Mouse (Mus musculus): ENCODE results near the gene Pls1.

Gene Pls1

DNA sequence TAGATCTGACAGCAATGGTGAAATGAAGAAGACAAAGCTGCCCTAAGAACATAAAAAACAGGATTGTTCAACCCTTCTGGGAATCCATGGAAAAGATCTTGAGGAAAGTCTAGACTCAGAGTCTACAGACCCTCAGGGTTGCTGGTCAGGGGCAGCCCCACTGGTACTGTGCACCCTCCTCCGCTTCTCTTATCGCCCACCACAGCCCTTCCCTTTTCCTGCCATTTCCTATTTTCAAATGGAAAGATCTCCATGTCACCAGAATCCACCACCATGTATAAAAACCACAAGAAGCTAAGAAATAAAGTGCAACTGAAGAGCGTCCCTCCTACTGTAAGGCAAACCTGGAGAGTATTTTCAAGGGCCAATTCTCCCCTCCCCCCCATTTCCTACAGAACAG is 41.3 kb downstream of the Pls1 start:
- DNase-seq (ENCODE audit: low read depth), result no peak

DNA sequence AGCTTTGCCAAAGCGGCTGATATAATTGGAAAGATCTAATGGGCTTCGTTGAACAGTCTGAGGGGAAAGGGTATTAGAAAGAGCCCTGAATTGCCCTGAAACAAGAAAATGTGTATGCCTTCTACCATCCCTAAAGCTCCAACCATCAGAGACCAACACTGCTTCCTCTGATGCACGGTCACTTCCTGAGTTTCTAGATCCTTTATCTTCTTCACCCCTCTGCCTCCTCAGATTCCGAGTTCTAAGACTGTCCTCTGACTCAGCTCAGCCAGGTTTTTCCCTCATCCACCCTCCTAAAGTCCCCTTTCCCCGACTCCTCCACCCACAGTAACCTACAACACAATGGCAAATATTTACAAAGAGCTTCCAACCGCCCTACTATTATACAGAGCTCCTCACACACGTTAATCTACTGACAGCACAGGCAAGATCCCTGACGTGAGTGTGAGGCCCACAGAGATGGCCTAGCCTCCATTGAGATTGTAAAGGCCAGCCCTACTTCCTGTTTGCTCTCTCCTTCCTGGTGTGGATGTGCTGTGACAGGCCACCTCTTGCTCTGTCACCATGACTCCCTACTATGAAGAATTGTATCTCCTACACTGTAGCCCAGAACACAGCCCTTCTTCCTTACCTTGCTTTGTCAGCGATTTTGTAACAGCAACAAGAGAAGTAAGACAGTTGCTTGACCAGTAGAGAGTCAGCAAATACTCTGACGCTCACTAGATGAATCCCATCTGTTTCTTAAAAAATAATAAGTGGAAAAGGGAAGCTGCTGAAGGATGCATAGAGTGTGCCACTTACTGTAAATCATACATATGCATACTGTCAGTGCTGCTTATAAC is 43.3 kb downstream of the Pls1 start:
- no peak for DNase-seq (ENCODE audit: low read depth)

DNA sequence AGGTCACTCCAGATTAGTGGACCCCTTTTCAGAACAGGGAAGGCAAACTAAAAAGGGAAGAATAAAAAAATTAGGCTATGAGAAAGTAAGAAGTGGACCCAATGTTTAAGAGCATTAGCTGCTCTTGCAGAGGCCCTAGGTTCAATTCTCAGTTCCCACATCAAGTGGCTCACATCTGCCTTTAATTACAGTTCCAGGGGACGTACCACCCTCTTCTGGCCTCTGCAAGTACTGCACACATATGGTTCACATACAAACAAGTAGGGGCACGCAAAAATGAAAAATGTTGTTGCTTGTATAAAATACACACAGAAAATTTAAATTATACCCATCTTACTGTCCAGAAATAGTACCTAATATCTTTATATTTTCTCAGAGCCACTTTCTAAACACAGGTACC is 48.8 kb downstream of the Pls1 start:
- DNase-seq (ENCODE audit: low read depth), result no peak

DNA sequence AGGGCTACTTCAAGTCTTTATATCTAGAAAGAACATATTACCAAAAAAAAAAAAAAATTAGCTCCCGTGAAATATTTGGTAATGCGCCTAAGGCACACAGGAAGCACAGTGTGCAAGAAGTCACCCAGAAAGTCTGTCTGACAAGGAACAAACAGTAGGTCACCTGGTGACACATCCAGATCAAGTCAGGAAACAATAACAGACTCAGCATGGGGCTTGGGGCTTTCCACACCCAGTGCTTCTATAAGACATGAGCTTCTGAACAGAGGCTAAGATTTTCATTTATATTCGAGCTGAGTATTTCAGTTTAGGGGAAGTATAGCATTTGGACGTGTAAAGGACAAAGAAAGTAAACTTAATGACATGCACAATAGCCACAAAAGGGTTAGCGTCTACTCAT is 49.3 kb downstream of the Pls1 start:
- no peak for DNase-seq (ENCODE audit: low read depth)

DNA sequence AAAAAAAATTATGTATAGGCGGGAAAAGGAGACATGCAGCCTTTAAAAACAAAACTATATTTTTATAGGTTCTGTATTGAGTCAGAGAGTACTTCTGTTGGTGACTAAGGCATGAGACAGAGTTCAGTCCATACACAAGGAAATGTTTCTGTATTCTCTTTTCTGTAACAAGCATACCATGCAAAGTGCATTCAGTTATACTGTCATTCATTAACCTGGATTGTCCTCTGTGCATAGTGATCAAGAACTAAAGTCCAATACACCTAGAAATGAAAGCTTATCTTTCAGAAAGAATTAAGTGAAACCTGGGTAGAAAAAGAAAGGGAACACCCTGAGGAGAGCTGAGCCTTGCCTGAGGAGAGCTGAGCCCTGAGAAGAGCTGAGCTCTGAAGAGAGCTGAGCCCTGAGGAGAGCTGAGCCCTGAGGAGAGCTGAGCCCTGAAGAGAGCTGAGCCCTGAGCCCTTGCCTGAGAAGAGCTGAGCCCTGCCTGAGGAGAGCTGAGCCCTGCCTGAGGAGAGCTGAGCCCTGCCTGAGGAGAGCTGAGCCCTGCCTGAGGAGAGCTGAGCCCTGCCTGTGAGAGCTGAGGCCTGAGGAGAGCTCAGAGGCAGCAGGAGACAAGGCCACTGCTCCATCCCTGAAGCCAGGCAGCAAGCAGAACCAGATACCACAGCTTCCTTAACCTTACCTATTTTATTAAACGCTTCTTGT is 49.9 kb downstream of the Pls1 start:
- DNase-seq (ENCODE audit: low read depth), result no peak

DNA sequence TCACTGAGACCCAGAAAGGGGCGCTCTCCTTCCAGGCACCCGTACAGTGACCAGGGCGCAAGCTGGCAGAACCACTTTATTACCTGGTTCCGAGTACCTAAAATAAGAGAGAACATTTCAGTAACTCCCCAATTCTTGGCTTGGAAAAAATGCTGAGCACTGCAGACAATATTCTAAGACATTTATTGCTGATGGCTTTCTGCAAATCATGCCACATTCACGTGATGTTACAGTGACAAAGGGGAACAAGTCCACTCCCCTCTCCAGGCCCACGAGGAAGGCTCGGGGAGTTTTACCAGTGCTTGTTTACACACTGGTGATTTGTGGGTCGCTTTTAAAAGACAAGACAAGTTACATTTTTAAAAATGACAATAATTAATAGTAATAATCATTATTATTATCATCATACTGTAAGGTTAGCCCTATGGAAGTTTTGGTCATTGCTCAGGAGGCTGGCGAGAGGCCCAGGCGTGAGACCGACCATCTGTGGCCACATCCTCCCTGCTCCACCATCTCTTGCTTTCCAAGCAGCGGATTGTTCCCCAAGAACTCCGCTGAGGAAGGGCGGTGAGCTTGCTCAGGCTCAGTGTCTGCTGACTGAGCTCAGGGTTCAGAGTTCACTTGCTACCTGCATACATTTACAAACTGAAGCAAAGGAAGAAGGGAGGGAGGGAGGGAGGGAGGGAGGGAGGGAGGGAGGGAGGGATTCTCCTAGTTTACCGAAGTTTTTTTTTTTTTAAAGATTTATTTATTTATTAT is 50.9 kb downstream of the Pls1 start:
- no peak for DNase-seq (ENCODE audit: low read depth)

DNA sequence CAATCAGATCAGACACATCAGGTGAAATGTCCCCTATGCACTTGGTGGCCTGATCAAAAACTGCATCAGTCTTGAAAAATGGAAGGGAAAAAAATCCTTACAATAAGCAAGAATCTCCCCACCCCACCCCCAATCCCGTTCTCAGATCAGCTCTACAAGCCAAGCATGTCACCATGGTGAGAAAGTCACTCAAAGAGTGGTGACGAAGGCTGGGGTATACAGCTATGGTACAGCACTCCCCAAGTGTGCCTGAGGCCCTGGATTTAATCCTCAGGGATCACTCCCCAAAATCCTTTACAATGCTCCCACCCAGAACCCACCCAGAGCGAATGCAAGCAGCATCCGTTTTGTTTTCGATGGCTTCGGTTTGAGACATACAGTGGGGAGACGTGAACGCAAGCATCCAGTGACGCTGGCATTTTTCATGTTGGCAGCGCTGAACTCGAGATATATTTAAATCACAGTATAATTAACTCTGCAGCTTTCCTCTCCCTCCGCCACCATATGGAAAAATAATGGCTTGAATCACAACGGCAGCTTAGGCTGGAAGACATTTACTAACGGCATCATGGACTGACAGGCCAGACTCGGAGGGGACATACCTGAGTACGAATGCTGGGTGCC is 60.1 kb downstream of the Pls1 start:
- DNase-seq (ENCODE audit: low read depth), result no peak

DNA sequence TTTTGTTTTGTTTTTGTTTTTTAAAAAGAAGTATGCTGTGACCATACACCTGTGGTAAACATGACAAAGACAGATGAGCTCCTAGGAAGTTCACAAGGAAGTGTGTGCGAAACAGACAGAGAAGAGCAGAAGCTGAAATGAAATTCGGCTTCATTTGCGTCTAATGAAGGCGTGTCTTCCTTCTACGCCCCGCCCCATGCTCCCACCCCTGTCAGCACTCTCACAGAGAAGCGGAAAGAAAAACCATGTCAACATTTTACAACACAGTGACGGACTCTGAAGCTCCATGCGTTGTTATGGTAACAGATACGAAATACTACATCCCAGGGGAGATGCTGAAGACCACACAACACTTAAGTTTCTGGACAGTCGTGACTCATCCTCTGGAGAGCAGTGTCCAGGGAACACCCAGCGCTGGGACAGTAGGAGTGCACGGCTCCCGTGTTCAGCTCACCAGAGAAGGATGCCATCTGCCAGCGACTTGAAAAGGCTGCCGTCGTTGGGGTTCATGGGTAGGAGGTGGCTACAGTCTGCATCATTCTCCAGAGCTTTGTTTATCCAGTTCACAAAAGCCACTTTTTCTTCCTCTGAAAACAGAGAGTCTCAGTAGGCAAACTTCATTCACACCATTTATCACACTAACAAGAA is 61.3 kb downstream of the Pls1 start:
- no peak for DNase-seq (ENCODE audit: low read depth)

DNA sequence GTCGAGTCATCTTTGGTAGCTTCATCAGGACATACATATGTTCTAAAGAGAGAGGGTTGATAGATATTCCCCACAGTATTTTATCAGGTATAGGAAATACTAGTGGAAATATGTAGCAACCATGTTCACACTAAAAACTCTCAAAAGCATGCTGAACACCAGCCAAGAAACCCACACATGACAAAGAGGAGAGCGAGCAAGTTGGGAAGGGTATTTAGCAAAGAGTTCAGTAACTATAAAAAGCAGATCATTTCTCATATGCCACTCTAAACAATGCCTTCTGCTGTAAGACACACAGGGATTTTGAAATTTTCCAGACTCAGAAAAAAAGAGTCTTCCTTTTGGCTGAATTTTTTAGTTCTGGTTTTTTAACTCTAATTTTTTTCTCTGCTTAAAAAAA is 73.4 kb downstream of the Pls1 start:
- DNase-seq (ENCODE audit: low read depth), result no peak

DNA sequence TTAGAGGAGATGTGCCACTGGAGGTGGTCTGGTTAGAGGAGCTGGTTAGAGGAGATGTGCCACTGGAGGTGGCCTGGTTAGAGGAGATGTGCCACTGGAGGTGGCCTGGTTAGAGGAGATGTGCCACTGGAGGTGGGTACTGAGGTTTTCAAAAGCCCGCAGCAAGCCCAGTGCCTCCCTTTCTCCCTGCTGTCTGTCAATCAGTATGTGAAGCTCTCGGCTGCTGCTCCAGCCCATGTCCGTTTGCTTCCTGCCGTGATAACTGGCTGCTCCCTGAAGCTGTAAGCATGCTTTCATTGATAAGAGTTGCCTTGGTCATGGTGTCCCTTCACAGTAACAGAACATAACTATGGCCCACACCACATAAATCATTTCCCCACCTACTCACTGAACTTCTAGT is 81.9 kb downstream of the Pls1 start:
- no peak for DNase-seq (ENCODE audit: low read depth)

DNA sequence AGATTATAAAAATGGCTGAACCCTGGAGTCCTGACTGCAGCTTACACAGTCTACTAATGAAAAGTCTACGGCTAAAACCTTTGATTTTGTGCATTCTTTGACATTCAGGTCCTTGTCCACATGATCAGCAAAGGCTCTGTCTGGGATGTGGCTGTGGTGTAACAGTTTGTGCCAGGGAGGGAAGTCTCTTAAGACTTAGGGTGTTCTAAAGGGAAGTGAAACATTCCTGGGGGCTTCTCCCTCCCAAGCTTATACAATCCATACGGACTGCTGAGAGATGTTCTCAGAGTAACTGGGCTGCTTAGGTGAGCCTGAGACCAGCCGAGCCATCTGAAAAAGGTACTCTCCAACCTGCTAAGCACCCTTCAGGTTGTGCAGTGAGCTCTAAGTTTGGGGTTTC is 82.9 kb downstream of the Pls1 start:
- DNase-seq (ENCODE audit: low read depth), result no peak

DNA sequence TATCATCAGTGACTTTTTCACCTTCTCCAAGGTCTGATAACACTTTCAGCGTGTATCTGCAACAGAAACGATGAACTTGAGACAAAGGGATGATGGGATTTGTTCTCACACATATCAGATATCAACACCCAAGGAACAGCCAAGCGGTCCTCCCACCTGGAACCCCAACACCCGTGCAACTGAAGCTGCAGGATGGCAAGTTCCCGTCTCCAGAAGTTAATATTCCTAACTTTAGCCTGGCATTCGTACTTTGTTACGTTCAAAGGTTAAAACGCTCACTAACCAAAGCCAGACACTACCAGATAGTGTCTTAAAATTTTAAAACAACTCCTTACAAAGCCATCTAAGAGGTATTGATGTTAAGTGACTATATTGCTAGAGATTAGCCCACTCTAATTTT is 83.7 kb downstream of the Pls1 start:
- no peak for DNase-seq (ENCODE audit: low read depth)

DNA sequence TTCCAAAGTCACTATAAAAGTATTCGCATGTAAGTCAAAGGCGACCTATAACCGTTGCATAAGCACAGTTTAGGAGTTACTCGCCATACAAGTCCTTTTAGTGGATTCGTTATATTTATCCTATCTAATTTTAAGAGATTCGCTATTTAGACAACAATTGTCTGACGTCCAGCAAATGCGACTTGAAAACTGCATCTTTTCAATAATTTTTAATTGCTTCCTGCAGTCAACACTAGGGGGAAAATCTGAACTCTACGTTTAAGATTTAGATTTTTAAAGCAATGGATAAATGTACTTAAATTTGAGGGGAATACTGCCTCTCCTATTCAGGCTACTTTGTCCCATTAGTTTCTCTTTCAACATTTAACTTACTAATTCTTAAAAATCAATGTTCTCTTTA is 94.4 kb downstream of the Pls1 start:
- no peak for DNase-seq (ENCODE audit: low read depth)

DNA sequence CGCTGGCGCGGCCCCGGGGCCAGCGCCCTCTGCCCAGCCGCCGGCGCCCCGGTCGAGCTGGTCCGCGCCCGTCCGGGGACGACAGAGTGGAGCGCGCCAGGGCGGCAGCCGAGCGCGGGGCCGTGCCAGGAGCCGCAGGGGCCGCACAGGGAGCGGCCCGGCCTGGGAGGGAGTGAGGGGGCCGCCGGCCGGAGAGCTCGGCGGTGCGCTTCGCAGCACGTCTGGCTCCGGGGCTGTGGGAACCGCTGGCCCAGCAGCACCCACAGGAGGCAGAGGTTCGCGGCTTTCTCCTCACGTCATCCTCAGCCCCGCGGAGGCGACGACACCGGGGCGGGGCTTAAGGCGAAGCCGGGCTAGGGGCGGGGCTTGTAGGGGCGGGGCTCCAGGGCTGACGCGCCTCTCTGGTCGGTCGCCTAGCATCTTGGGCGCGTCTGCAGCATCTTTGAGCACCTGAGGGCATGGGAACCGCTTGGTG is 95.0 kb downstream of the Pls1 start, which contains the start of gene Trpc1:
Gene Trpc1 (minus strand): TSS at position 339 of the 475 bp plus-strand sequence.
- peak; percentile 30 for DNase-seq (ENCODE audit: low read depth)

DNA sequence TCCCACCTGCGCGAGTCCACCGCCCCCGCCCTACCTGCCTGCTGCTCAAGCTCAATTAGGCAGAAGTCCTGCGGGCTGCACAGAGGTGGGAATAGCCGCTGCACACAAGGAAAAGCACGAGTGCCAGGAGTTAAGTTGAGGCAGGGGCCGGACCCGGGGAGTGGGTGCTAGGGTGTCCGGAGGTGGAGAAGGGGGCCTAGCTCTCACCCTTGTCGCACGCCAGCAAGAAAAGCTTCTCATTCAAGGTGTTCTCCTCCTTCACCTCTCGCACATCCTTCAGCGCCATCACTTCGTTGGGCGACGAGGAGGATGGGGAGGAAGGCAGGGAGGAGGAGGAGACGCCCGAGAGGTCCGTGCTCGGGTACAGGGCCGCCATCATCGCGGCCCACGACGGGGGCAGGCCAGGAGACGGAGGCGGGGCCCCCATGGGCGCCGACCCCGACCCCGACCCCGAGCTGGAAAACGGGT is 95.6 kb downstream of the Pls1 start:
- no peak for DNase-seq (ENCODE audit: low read depth)

DNA sequence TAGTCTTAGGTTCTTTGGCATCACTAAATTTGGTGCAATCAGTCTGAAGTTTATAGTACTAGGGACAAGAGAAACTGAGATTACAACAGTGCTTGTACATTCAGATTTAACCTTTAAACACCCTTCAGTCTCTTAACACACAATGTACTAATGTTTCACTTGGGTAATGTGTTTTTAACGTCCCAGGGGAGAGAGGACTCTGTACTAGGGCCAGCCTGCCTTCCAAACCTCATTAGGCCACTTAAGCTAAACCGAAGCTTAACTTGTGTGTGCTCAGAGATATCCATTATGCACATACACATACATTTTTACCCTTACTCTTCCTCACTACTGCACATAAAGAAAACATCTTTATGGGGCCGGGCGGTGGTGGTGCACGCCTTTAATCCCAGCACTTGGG is 97.8 kb downstream of the Pls1 start:
- DNase-seq (ENCODE audit: low read depth), result no peak

DNA sequence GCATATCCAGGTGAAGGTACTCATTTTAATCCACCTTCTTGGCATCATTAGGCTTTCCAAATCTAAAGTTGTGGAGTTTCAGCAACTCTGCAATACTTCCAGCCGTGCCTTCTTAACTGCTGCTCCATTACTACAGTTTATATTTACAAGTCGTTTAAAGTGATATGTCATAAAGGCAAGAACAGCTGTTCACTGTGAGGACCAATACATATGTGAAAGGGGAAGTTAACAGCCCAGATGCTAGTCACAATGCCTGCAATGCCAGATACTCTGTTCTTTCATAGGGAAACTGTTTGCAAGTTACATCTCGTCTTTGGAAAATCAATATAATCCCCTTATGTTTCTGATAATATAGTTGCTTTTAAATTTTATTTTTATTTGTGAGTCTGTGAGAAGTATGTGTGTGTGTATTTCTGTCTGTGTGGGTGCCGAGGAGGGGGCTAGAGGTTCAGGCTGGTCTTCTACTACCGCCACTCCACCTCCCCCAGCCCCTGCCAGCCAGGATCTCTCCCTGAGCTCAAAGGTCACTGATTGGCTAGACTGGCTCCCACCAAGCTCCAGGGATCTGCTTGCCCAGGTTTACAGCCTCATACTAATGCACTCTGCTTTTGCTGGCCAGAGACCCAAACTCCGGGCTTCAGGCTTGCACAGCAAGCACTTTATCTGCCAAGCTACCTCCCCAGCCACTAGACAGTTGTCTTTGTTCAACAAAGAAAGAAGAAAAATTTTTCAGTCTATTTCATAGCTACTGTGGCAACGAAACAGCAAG is 100.1 kb downstream of the Pls1 start:
- DNase-seq (ENCODE audit: low read depth), result no peak

DNA sequence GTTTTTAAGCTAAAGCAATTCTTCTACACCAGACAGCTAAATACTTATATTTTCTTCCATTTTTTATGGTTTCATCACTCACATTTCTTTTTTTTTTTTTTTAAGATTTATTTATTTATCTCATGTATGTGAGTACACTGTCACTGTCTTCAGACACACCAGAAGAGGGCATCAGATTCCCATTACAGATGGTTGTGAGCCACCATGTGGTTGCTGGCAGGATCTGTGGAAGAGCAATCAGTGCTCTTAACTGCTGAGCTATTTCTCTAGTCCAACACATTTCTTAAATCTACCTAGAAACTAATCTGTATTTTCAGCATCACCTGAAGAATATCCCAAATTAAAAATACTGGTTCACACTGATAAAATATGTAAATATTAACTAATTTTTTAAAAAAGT is 108.9 kb downstream of the Pls1 start:
- DNase-seq (ENCODE audit: low read depth), result no peak

DNA sequence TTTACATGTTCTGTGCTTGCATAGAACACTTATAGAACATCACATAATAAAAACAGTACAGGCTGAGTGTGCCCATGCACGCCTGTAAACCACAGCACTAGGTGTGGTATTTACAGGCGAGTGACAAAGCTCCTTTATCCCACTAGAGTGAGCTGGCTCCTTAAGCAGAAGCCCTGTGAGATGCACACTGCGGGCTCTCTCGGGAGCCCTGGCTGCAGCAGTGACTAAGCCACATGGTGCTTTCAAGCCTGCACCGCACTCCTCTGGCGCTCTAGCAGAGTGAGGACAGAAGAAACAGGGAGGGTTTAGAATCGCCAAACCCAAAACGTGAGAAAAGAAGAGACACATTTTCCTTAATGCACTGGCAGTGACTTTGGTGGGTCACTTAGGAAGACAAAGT is 132.5 kb downstream of the Pls1 start:
- DNase-seq (ENCODE audit: low read depth), result no peak

DNA sequence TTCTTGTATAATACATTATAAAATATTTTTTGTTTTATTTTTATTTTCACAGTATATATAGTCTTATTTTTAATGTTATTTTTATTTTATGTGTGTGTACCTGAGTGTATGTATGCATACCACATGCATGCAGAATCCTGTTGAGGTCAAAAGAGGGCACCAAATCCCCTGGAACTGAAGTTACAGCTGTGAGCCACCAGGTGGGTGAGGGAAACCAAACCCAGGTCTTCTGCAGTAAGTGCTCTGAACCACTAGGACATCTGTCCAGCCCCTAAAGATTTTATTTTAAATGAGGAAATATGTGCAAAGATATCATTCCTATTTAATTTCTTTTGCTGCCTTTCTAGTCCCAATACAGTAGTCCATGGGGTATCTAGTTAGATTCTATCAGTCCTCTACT is 136.2 kb downstream of the Pls1 start:
- DNase-seq (ENCODE audit: low read depth), result no peak

DNA sequence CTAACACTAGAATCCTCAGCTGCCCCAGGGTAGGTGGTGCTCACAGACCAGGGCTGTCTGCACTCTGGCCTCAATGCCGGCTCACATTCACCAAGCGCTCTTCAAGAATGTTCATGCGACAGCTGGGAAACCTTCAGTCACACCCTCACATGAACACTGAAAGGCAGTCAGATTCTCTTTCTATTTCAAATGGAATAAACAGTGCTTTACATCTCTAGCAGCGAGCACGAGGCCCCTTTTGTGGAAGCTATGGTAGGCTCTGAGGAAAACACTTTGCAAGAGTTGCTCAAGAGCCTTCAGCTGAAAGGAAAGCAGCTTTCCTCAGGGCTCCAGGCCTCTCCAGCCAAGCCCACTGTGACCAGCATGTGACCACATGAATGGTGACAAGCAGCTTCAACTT is 139.7 kb downstream of the Pls1 start:
- no peak for DNase-seq (ENCODE audit: low read depth)
